Mouse (Mus musculus) cerebellum, adult 2 months (tissue): ENCODE results near the gene Gm4894. TPM values are rescaled to one million over a fixed set of nuclear protein-coding genes. Genes with fewer than 3 reads are reported as not detected.

Source experiments
- DNase-seq, 2 experiments: peaks; one replicate each; pipeline ENCODE4 v3.0.0; 2021
- H3K27ac ChIP-seq: fragments of 200-500 bp; 2 replicates; pipeline ENCODE4 v1.5.1; 2012; ENCODE audit warnings: low read length, control low read depth, inconsistent platforms; ENCODE audit not compliant: insufficient read depth
- H3K27me3 ChIP-seq: fragments of 200-500 bp; 2 replicates; pipeline ENCODE4 v1.6.1; 2012; ENCODE audit warnings: inconsistent platforms, mild to moderate bottlenecking, low read length, moderate library complexity; ENCODE audit not compliant: control insufficient read depth, insufficient read depth
- H3K4me1 ChIP-seq: fragments of 200-500 bp; 2 replicates; pipeline ENCODE4 v1.6.1; 2011; ENCODE audit warnings: low read length; ENCODE audit not compliant: control insufficient read depth, insufficient read depth
- H3K4me3 ChIP-seq: fragments of 200-500 bp; replicated peaks from 2 replicates; pipeline ENCODE3; 2011; ENCODE audit warnings: mild to moderate bottlenecking, low read depth, low read length, control low read depth; ENCODE audit not compliant: insufficient read depth
- CTCF ChIP-seq: fragments of 200-500 bp; IDR thresholded peaks from 2 replicates; pipeline ENCODE4 v1.5.1; 2011; ENCODE audit warnings: low read depth, mild to moderate bottlenecking, control low read depth, low read length, moderate library complexity, borderline replicate concordance; ENCODE audit not compliant: insufficient read depth
- POLR2A ChIP-seq: fragments of 200-500 bp; IDR thresholded peaks from 2 replicates; pipeline ENCODE4 v1.6.1; 2011; ENCODE audit warnings: low read length, control low read depth, borderline replicate concordance; ENCODE audit not compliant: insufficient read depth
- polyA plus RNA-seq: library from polyadenylated mRNA; depleted of rRNA; stranded (reverse); fragments of >200 nt; gene quantifications from 2 replicates; pipeline ENCODE4 v1.2.3, GENCODE M21; 2012; rRNA removed

The Gm4894 gene
- polyA plus RNA-seq, 1 experiment, result not detected

- no peaks in the 10 kb centered on the region for H3K4me1 ChIP-seq
- no peak for DNase-seq
- no peak overlapping the region for H3K4me3 ChIP-seq
- no peaks in the 10 kb centered on the region for H3K27me3 ChIP-seq
- no peak overlapping the region for H3K27ac ChIP-seq
- TF ChIP-seq POLR2A (no peak), CTCF (no peak)
Observed at GRCm38 (mm10) chr9:49318638-49319037, 68.3 kb downstream of the Gm4894 start.

Other genes with a start within 250 kb of the Gm4894 start
- 32.7 and 33.3 TPM in 2 replicates for gene Zw10, start 194.9 kb upstream of the Gm4894 start, polyA plus RNA-seq
- gene Tmprss5, start 169.3 kb upstream of the Gm4894 start, polyA plus RNA-seq, result 7.3 and 8.4 TPM in 2 replicates
- gene Drd2, start 90.1 kb downstream of the Gm4894 start, polyA plus RNA-seq, result 5.7 and 8.2 TPM in 2 replicates
- gene Ankk1, start 176.5 kb downstream of the Gm4894 start, polyA plus RNA-seq, result 0.08 TPM in 1 of 2 replicates, not detected in the other
- 3.3 and 3.5 TPM in 2 replicates for gene Ttc12, start 235.7 kb downstream of the Gm4894 start, polyA plus RNA-seq